Mouse (Mus musculus) forelimb bud, embryonic 11.5 days (tissue): Measurements from ENCODE around the gene Btbd35f23.
"Not testable (repeated sequence)": the region's sequence is repeated elsewhere in the genome, so short reads cannot be mapped to it uniquely, and the experiment has no call there.

Source experiments
- DNase-seq: peaks from one replicate; pipeline ENCODE4 v3.0.0-alpha.2; 2012; ENCODE audit warnings: low read depth, low spot score

The Btbd35f23 gene

DNA sequence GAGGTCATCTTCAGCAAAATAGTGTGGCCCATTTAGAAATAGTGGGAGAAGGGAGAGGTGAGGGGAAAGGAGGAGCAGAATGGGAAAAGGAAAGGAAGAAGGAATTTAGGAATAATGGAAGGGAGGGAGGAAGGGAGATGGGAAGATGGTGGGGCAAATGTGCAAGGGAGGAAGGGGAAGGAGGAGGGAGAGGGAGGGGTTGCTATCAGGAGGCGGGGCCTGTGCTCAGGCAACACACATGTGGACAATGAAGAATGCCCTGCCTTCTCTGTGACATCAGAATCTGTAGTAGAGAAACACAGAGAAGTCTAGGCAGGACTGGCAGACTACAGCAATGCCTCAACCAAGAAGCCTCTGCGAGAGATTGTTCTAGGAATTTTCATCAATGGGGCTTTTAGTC is at the start of gene Btbd35f23:
Btbd35f23 (plus strand) TSS at position 301 of the 400 bp plus-strand sequence.
- not testable (repeated sequence) for DNase-seq
